Mouse (Mus musculus): ENCODE measurements around the gene Srrt. TPM values are rescaled to one million over a fixed set of nuclear protein-coding genes. Genes with fewer than 3 reads are reported as not detected.

The Srrt gene
- polyA plus RNA-seq, 1 experiment from 2014 or later: 158 TPM

DNA sequence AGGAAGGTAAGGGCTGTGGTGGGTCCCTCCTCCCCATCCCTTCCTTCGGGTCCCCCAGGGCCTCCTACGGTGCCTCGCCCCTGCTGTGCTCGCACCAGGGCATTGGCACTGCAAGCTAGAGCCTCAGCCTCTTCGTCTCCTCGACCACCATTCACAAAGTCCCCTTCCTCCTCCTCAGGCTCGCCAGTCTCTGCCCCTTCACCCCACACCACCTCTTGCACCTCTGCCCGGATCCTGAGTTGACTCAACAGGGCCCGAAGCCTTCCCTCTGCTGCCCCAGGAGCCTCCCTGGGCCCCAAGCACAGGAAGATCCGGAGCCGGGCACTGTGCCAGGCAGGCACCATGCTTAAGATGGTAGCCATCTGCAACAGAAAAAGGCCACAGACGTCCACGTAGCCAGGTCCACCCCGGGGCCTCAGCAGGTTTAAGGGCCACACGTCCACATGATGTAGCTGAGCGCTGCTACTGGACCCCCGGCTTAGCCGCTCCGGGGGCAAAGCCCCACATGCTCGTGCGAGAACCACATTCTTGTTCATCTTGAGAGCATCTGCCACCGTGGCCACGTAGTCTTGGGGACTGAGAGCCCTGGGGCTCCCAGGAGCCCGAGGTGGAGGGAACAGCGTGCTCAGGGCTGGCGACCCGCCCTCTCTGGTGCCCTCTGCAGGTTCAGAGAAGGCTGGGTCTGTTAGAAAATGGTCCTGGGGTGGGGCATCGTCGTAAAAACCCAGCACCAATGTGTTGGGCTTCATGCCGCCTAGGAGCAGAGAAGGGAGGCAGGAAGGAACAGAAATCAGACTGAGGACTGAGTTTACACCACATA, 7.8 kb upstream of the Srrt start:
- no peak for ATAC-seq (ENCODE audit: low FRiP score, low TSS enrichment)
- no peak overlapping the region for H3K4me3 ChIP-seq (ENCODE audit: low read length)
- H3K4me2 ChIP-seq (replicated peaks; ENCODE audit: low read depth, low read length): peak overlapping the region; percentile 91; the same call in 1 of the 2 replicates
- peaks cover 29% of the 10 kb centered on the region for H3K4me1 ChIP-seq (ENCODE audit: insufficient read depth, low read length)
- 43% methylated on average over 30 of the region's 30 CpGs for WGBS
- peak overlapping the region; percentile 89 for H3K27ac ChIP-seq (ENCODE audit: low read length)
- peaks cover 21% of the 10 kb centered on the region for H3K36me3 ChIP-seq (ENCODE audit: insufficient read depth, low read length)
- peak overlapping the region; percentile 95 for H3K9ac ChIP-seq (replicated peaks; ENCODE audit: low read length)
- no peaks in the 10 kb centered on the region for H3K27me3 ChIP-seq (ENCODE audit: insufficient read depth, low read length)
- no peaks in the 10 kb centered on the region for H3K9me3 ChIP-seq (ENCODE audit: low read length)

DNA sequence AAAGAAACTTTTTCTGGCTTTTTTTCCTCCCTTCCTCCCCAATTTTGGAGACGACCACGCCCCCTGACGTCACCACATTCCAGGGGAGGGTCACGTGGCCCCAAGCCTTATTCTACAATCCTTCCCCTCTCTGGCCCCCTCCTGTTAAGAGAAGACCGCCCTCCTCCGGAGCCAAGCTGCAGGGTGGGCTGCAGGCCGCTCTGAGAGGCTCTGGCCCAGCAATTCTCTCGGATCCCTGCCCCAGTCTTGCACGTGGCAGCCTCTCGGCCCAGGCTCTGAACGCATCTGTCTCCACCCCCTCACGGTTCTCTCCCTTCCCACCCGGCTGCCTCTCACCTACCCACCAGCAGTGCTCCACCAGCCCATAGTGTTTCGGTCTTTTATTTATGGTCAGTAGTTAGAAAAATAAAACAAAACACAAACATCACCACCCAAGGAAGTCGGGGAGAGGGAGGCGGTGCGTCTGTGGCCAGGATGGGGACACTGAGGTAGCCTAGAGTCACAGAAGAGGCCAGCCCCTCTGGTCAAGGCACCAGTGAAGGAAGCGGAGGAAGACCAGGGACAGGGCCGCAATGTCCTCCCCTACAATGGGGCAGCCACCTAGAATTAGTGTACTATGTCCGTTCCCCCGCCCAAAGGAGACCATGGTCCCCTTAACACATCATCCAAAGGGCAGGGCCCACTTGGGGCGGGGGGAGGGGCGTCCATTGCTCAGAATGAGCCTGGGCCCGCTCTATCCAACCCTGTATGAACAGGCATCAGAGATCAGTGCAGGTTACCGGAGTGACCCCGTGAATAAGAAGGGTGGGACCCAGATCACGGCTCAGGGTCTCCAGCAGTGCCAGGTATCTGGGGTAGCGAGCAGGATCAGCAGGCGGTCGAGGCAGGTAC, 7.0 kb upstream of the Srrt start, which contains the start of gene Trip6:
Trip6 (minus strand) TSS at position 212 of the 891 bp plus-strand sequence.
- H3K27me3 ChIP-seq (ENCODE audit: insufficient read depth, low read length): no peaks in the 10 kb centered on the region
- H3K9me3 ChIP-seq (ENCODE audit: low read length): no peaks in the 10 kb centered on the region
- peaks cover 29% of the 10 kb centered on the region for H3K4me1 ChIP-seq (ENCODE audit: insufficient read depth, low read length)
- peaks cover 24% of the 10 kb centered on the region for H3K36me3 ChIP-seq (ENCODE audit: insufficient read depth, low read length)
- H3K9ac ChIP-seq (replicated peaks; ENCODE audit: low read length): peak within 1 kb of the TSS; percentile 95
- 17% methylated on average over 30 of the region's 30 CpGs for WGBS
- peak within 1 kb of the TSS; percentile 91 for H3K4me2 ChIP-seq (replicated peaks; ENCODE audit: low read depth, low read length)
- ATAC-seq (ENCODE audit: low FRiP score, low TSS enrichment): peak; percentile 94
- H3K27ac ChIP-seq (ENCODE audit: low read length): peak within 1 kb of the TSS; percentile 89
- peak within 1 kb of the TSS; percentile 80 for H3K4me3 ChIP-seq (ENCODE audit: low read length)

DNA sequence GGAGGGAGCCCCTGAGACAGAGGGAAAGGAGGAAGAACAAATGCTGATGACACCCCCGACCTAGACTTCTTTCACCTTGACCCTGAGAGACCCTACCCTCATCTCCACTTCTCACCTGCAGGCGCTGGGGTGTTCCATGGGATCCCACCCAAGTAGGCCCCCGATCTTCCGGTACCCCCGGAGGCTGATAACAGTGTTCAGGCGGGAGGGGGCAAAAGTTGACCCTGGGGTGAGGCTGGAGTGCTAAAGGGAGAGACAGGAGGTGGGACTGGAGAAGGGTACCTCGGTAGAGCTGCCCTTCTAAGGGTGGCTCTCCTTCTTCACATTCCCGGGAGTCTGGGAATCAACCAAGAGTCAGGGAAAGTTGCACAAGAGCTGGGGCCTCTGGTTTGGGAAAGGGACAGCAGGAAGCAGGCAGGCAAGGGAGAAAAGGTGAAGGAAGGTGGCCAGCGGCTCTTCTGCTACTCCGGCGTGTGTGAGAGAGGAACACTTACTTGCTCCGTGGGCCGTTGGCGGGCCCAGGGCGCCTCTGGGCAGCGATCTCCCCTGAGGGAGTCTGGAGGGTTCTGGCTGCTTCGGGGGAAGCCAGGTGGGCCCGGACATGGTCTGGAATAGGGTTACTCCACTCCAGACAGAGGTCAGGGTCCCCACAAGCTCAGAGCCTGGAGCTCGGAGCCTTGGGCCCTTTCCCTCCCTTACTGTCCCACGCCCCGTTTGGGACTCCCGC, 6.2 kb upstream of the Srrt start:
- peaks cover 29% of the 10 kb centered on the region for H3K4me1 ChIP-seq (ENCODE audit: insufficient read depth, low read length)
- peak overlapping the region; percentile 89 for H3K27ac ChIP-seq (ENCODE audit: low read length)
- peak overlapping the region; percentile 80 for H3K4me3 ChIP-seq (ENCODE audit: low read length)
- H3K9me3 ChIP-seq (ENCODE audit: low read length): no peaks in the 10 kb centered on the region
- 1% methylated on average over 22 of the region's 22 CpGs for WGBS
- H3K36me3 ChIP-seq (ENCODE audit: insufficient read depth, low read length): peaks cover 32% of the 10 kb centered on the region
- peak overlapping the region; percentile 91 for H3K4me2 ChIP-seq (replicated peaks; ENCODE audit: low read depth, low read length)
- ATAC-seq (ENCODE audit: low FRiP score, low TSS enrichment): peak; percentile 67
- H3K9ac ChIP-seq (replicated peaks; ENCODE audit: low read length): peak overlapping the region; percentile 95
- H3K27me3 ChIP-seq (ENCODE audit: insufficient read depth, low read length): no peaks in the 10 kb centered on the region

DNA sequence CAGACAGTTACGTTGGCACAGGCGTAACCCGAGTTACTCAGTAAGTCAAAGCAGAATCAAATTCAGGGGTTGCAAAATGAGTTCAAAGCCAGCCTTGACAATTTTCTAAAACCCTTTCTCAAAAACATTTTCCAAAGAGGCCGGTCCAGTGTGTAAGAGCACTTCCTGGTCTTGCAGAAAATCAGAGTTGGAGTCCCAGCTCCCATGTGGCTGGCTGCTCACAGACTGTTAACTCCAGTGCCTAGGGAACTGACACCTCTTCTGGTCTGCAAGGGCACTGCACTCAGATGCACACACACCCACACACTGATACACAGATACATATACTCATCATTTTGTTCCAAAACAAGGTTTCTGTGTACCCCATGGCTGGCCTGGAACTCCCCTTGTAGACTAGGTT, 882 bp upstream of the Srrt start:
- H3K4me3 ChIP-seq (ENCODE audit: low read length): peak overlapping the region; percentile 94
- 95% methylated on average over 4 of the region's 4 CpGs for WGBS
- peaks cover 44% of the 10 kb centered on the region for H3K36me3 ChIP-seq (ENCODE audit: insufficient read depth, low read length)
- ATAC-seq (ENCODE audit: low FRiP score, low TSS enrichment): no peak
- H3K4me1 ChIP-seq (ENCODE audit: insufficient read depth, low read length): peaks cover 44% of the 10 kb centered on the region
- no peaks in the 10 kb centered on the region for H3K27me3 ChIP-seq (ENCODE audit: insufficient read depth, low read length)
- H3K4me2 ChIP-seq (replicated peaks; ENCODE audit: low read depth, low read length): peak overlapping the region; percentile 51
- H3K9me3 ChIP-seq (ENCODE audit: low read length): no peaks in the 10 kb centered on the region
- peak overlapping the region; percentile 97 for H3K27ac ChIP-seq (ENCODE audit: low read length)
- peak overlapping the region; percentile 99 for H3K9ac ChIP-seq (replicated peaks; ENCODE audit: low read length)

DNA sequence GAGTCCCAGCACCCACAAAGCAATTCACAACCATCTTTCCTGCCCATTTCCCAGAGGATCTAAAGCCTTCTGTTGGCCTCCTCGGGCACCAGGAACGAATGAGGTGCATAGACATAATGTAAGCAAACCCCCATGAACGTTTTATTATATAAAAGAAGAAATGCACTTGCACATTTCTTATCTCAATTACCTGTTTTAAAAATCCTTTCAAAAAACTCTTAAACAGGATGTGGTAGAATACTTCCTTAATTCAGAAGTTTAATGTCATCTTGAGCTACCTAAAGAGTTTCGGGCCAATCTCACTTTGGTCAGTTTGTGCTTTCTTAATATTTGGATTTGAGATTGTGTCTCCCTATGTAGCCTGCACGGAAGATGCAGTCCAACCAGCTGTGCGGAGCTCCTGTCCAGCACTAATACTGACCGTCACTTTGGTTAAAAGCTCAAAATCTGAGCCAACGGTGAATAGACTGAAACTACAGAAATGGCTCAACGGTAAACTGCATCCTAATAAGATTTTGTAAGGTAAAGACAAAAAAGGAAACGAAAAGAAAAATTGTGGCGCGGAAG, 952 bp downstream of the Srrt start:
- Histone ChIP-seq H3K4me3 (ENCODE audit: low read length) (peak overlapping the region; percentile 94), H3K9ac (replicated peaks; ENCODE audit: low read length) (peak overlapping the region; percentile 99), H3K9me3 (ENCODE audit: low read length) (no peaks in the 10 kb centered on the region), H3K4me1 (ENCODE audit: insufficient read depth, low read length) (peaks cover 32% of the 10 kb centered on the region), H3K27ac (ENCODE audit: low read length) (peak overlapping the region; percentile 97; the same call in 1 of the 2 replicates), H3K36me3 (ENCODE audit: insufficient read depth, low read length) (peaks cover 57% of the 10 kb centered on the region), H3K27me3 (ENCODE audit: insufficient read depth, low read length) (no peaks in the 10 kb centered on the region), H3K4me2 (replicated peaks; ENCODE audit: low read depth, low read length) (peak overlapping the region; percentile 67)
- WGBS: 15% methylated on average over 12 of the region's 12 CpGs
- ATAC-seq (ENCODE audit: low FRiP score, low TSS enrichment): no peak

DNA sequence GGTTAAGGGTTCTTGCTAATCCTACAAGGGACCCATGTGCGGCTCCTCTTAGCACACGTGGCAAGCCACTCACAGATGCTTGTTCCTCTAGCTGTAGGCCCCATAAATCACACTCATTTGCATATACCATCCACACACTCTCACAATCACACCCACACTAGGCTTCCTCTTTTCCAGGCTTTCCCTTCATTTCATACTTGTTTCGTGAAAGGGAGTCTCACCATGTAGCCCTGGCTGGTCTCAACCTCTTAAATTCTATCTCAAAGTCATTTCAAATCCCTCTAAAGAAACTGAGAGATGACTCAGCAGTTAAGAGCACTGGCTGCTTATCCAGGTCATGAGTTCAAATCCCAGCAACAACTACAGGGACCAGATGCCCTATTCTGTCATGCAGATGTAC, 1.7 kb downstream of the Srrt start:
- ATAC-seq (ENCODE audit: low FRiP score, low TSS enrichment): no peak
- Histone ChIP-seq H3K4me1 (ENCODE audit: insufficient read depth, low read length) (peaks cover 32% of the 10 kb centered on the region), H3K9ac (replicated peaks; ENCODE audit: low read length) (peak overlapping the region; percentile 99; the same call in 1 of the 2 replicates), H3K36me3 (ENCODE audit: insufficient read depth, low read length) (peaks cover 58% of the 10 kb centered on the region), H3K4me2 (replicated peaks; ENCODE audit: low read depth, low read length) (peak overlapping the region; percentile 67), H3K27me3 (ENCODE audit: insufficient read depth, low read length) (no peaks in the 10 kb centered on the region), H3K9me3 (ENCODE audit: low read length) (no peaks in the 10 kb centered on the region), H3K27ac (ENCODE audit: low read length) (no peak overlapping the region), H3K4me3 (ENCODE audit: low read length) (peak overlapping the region; percentile 94)
- 41% methylated on average over 3 of the region's 3 CpGs for WGBS

DNA sequence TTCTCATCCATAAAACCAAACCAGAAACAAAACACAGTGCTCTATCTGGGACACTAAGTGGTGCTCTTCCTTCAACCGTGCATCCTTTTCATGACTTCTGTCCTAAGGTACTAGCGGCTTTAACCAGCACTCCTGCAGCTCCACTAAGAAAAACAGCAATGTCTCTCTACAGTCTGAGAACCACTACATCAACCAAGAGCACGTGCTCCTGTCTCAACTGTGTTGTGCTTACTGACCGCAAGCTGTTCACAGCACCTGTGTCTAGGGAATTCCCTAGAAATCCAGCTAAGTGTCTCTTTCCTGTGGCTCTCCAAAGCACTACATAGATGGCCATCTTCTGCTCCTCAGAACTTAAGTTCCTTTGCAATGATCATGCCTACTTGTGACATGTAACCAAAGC, 2.7 kb downstream of the Srrt start:
- peak overlapping the region; percentile 67 for H3K4me2 ChIP-seq (replicated peaks; ENCODE audit: low read depth, low read length)
- H3K9me3 ChIP-seq (ENCODE audit: low read length): no peaks in the 10 kb centered on the region
- peak overlapping the region; percentile 94 for H3K4me3 ChIP-seq (ENCODE audit: low read length)
- H3K27ac ChIP-seq (ENCODE audit: low read length): no peak overlapping the region
- H3K4me1 ChIP-seq (ENCODE audit: insufficient read depth, low read length): peaks cover 32% of the 10 kb centered on the region
- WGBS: 28% methylated on average over 4 of the region's 4 CpGs
- peaks cover 58% of the 10 kb centered on the region for H3K36me3 ChIP-seq (ENCODE audit: insufficient read depth, low read length)
- ATAC-seq (ENCODE audit: low FRiP score, low TSS enrichment): no peak
- H3K27me3 ChIP-seq (ENCODE audit: insufficient read depth, low read length): no peaks in the 10 kb centered on the region
- H3K9ac ChIP-seq (replicated peaks; ENCODE audit: low read length): peak overlapping the region; percentile 99

DNA sequence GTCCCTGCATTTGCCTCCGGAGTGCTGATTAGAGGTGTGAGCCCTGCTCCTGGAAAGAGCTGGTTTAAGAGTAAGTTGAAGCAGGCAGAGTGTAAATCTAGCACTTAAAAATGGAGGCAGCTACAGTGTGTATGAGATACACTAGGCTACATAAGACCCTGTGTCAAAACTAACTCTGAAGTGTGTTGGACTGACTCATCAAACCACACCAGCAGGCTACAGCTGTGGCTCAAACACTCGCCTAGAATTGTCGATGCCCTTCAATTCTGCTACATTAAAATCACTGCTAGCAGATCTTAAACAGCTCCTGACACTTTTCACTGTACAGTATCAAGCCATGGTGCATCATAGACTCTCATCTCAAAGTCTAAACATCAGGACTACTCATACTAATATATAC, 3.3 kb downstream of the Srrt start:
- 81% methylated on average over 3 of the region's 3 CpGs for WGBS
- peak overlapping the region; percentile 94; the same call in 1 of the 2 replicates for H3K4me3 ChIP-seq (ENCODE audit: low read length)
- H3K4me2 ChIP-seq (replicated peaks; ENCODE audit: low read depth, low read length): no peak overlapping the region

DNA sequence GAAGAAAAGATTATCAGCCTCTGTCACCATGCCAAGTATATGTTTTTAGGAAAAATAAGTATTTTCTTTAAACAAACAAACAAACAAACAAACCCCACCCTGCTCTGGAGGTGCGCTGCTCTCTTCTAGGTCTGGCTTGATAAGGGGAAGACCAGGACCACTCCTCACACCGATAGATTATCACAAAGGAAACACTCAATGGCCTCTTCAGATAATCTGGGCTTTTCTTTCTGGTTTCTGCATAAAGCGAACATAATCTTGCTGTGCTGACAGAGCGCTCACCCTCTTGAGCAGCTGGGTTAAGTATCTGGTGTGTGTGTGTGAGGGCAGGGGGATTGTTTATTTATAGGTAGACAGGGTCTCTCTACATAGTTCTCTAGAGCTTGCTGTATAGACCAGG, 3.9 kb downstream of the Srrt start:
- 95% methylated on average over 4 of the region's 4 CpGs for WGBS
- no peaks in the 10 kb centered on the region for H3K27me3 ChIP-seq (ENCODE audit: insufficient read depth, low read length)
- peaks cover 32% of the 10 kb centered on the region for H3K4me1 ChIP-seq (ENCODE audit: insufficient read depth, low read length)
- peaks cover 58% of the 10 kb centered on the region for H3K36me3 ChIP-seq (ENCODE audit: insufficient read depth, low read length)
- no peak overlapping the region for H3K4me3 ChIP-seq (ENCODE audit: low read length)
- no peak overlapping the region for H3K27ac ChIP-seq (ENCODE audit: low read length)
- no peak for ATAC-seq (ENCODE audit: low FRiP score, low TSS enrichment)
- no peak overlapping the region for H3K4me2 ChIP-seq (replicated peaks; ENCODE audit: low read depth, low read length)
- H3K9me3 ChIP-seq (ENCODE audit: low read length): no peaks in the 10 kb centered on the region
- peak overlapping the region; percentile 36; the same call in 1 of the 2 replicates for H3K9ac ChIP-seq (replicated peaks; ENCODE audit: low read length)

More for the DNA sequence above, 3.3 kb downstream of the Srrt start:
- Histone ChIP-seq H3K27ac (ENCODE audit: low read length) (no peak overlapping the region), H3K36me3 (ENCODE audit: insufficient read depth, low read length) (peaks cover 58% of the 10 kb centered on the region), H3K27me3 (ENCODE audit: insufficient read depth, low read length) (no peaks in the 10 kb centered on the region), H3K4me1 (ENCODE audit: insufficient read depth, low read length) (peaks cover 32% of the 10 kb centered on the region), H3K9me3 (ENCODE audit: low read length) (no peaks in the 10 kb centered on the region), H3K9ac (replicated peaks; ENCODE audit: low read length) (peak overlapping the region; percentile 99; the same call in 1 of the 2 replicates)
- no peak for ATAC-seq (ENCODE audit: low FRiP score, low TSS enrichment)

All from kidney, embryonic 16.5 days (tissue).